In the genomic region with DNA sequence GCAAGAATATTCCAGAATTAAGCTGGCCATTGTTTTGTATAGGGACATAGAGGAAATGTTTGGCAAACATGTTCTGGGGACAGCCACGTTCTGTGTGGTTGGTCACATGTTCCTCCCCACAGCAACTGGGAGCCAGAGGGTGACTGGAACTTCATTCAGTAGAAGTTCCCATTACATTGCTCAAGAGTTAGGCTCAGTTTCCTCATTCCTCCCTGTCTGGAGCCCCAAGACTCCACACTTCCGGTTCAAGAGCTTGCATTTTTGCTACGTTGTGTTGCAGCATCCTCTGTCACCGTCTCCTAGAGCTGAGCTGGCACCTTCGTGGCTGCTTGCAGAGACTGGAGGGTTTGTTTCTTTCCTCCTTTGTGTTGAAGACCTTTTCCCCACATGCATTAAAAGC, we compare ENCODE assay signal across 10 mouse cellular contexts. TPM values are rescaled to one million over a fixed set of nuclear protein-coding genes. Genes with fewer than 3 reads are reported as not detected.
DNase-seq lines count a peak whose midpoint lies in the region.
"Had no signal": no experiment of that assay in that cellular context is flagged by ENCODE, and none has a peak within 500 bp of the region (broad histone marks: within the 10 kb centered on the region; RNA-seq: fewer than 3 reads in every experiment).

No protein-coding gene starts in this region.

- DNase-seq in adrenal gland, postnatal 10 days: peak; percentile 4
- DNase-seq in adrenal gland, adult 18-20 months (ENCODE audit: low spot score in 2 of 2): no peak
- peak; percentile 33 to 34 for DNase-seq in right cerebral cortex, postnatal 10 days (ENCODE audit: low spot score in 2 of 2)
- DNase-seq in right cerebral cortex, postnatal 4 days: no peak
- DNase-seq in lung, postnatal 25 days (ENCODE audit: low spot score): peak; percentile 37
- DNase-seq in urinary bladder, adult 18-20 months (ENCODE audit: low spot score in 2 of 2): no peak
- DNase-seq in cerebellum, adult 11 months: no peak
- DNase-seq in ovary, adult 18-20 months (ENCODE audit: low spot score): no peak
- DNase-seq: kidney, postnatal 36 days; right cerebral cortex, postnatal 14 days had no signal

RNA-seq across cellular contexts. Expression of gene Adgb, which starts 15.1 kb away (rescaled TPM):
- total RNA-seq in adrenal gland, postnatal 10 days (2021): under 1 TPM; 0.55 to 0.75 TPM
- 1 to 10 TPM in 1 of 2 experiments, under 1 TPM in 1; 0.80 to 1.1 TPM for total RNA-seq in adrenal gland, adult 18-20 months (2021)

Comparison
In these comparisons a context has a peak if more than half of its experiments do, and no peak if none do; other contexts are left out.
1. DNase-seq: peak in adrenal gland, postnatal 10 days (single experiment), right cerebral cortex, postnatal 10 days (2 of 2) and lung, postnatal 25 days (single experiment); none in adrenal gland, adult 18-20 months (0 of 2), right cerebral cortex, postnatal 4 days (single experiment), urinary bladder, adult 18-20 months (0 of 2), cerebellum, adult 11 months (single experiment) and ovary, adult 18-20 months (single experiment).